Mouse (Mus musculus): ENCODE results near the gene Hoxc5.

DNA sequence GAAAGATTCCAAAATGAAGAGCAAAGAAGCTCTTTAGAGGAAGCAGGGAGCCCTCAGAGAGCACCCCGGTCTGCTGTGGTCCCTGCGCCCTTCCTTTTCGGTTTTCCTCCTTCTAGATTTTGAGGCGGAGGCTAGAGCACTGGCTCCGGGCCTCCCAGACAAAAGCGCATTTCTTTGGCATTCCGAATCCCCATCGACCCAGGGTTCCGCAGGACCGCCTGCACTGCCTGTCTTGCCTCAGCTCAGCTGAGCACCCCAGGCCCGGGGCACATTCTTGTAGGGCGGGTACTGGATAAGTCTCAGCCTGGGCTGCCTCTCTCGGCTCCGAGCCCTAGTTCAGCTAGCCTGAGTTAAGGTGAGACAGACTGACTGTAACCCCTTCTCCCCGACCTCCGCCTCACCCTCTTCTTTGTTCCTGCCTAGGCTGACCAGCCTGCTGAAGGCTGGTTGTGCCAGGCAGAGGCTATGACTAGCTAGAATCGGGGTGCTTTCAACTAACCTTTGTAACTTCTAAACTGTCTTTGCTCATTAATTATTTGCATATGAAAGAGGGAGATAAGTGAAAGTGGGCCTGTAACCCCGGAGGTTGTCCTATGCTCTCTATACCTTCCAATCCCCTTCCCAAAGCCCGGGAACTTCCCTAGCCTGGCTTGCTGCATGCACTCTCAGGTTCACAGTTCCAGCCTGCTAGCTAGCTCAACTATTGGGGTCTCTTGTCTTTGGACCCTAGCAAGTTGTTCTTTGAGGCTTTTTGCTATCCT is 48.3 kb downstream of the Hoxc5 start:
- no peak for TF ChIP-seq EP300 (IDR thresholded peaks at IDR 0.05; ENCODE audit: low read depth)
- no peak for TF ChIP-seq CTCF (IDR thresholded peaks at IDR 0.05; ENCODE audit: low read depth)
